Mouse (Mus musculus) ES-E14 (cell line): Measurements from ENCODE around the gene Ghdc.

Experiments
- CHD2 ChIP-seq: IDR thresholded peaks from 2 replicates; pipeline ENCODE4 v1.6.1; 2014; ENCODE audit warnings: mild to moderate bottlenecking, low read depth, low read length, inconsistent platforms
- HCFC1 ChIP-seq: IDR thresholded peaks from 2 replicates; pipeline ENCODE4 v1.6.1; 2012; ENCODE audit warnings: low read length, inconsistent platforms, borderline replicate concordance; ENCODE audit not compliant: insufficient read depth
- MAFK ChIP-seq: IDR thresholded peaks from 2 replicates; pipeline ENCODE4 v1.6.1; 2014; ENCODE audit warnings: mild to moderate bottlenecking, low read depth, low read length, inconsistent platforms; ENCODE audit not compliant: insufficient read depth
- ZC3H11A ChIP-seq: IDR thresholded peaks from 2 replicates; pipeline ENCODE4 v1.6.1; 2012; ENCODE audit warnings: low read depth, mild to moderate bottlenecking, inconsistent platforms, low read length, borderline replicate concordance
- ZNF384 ChIP-seq: IDR thresholded peaks from 2 replicates; pipeline ENCODE4 v1.6.1; 2012; ENCODE audit warnings: low read depth, low read length, inconsistent platforms

- TF ChIP-seq MAFK (no peak), HCFC1 (no peak), ZNF384 (no peak), ZC3H11A (no peak), CHD2 (no peak)
These were observed 47.7 kb upstream of the Ghdc start for GRCm38 (mm10) chr11:100818359-100819012.
